Mouse (Mus musculus) adrenal gland, adult 2 months (tissue): ENCODE results near the gene Gemin6. TPM values are rescaled to one million over a fixed set of nuclear protein-coding genes. Genes with fewer than 3 reads are reported as not detected.
"Not testable (repeated sequence)": the region's sequence is repeated elsewhere in the genome, so short reads cannot be mapped to it uniquely, and the experiment has no call there.

Experiments used
- DNase-seq: peaks from one replicate; pipeline ENCODE4 v3.0.0; 2021
- long read RNA-seq: library from polyadenylated mRNA; stranded (forward); transcript quantifications from one replicate; pipeline ENCODE4 v2.0.0, GENCODE M21; 2021
- polyA plus RNA-seq: library from polyadenylated mRNA; depleted of rRNA; stranded (reverse); fragments of >200 nt; gene quantifications from 2 replicates; pipeline ENCODE4 v1.2.3, GENCODE M21; 2012; rRNA removed
- total RNA-seq, 2 experiments: library from RNA; stranded (reverse); gene quantifications; 2 replicates each; pipeline ENCODE4 v1.2.3; 2021

Gene Gemin6
- 1 to 10 TPM; 4.3 to 8.5 TPM for total RNA-seq
- polyA plus RNA-seq: 0.91 and 1.1 TPM in 2 replicates
- long read RNA-seq, partial matches to known transcripts: 2 of 6 reads
- long read RNA-seq, other reads (novel, unspliced or antisense): 2 of 6 reads

- peak; percentile 92 for DNase-seq
Measured at GRCm38 (mm10) chr17:80224326-80225116, at the start of gene Gemin6. Gemin6 (plus strand) TSS chr17:80224441.

GRCm38 (mm10) chr17:80174699-80175385 is 49.4 kb upstream of the Gemin6 start:
- no peak for DNase-seq

- no peak for DNase-seq
Measured at GRCm38 (mm10) chr17:80175386-80175739, 48.9 kb upstream of the Gemin6 start.

DNA sequence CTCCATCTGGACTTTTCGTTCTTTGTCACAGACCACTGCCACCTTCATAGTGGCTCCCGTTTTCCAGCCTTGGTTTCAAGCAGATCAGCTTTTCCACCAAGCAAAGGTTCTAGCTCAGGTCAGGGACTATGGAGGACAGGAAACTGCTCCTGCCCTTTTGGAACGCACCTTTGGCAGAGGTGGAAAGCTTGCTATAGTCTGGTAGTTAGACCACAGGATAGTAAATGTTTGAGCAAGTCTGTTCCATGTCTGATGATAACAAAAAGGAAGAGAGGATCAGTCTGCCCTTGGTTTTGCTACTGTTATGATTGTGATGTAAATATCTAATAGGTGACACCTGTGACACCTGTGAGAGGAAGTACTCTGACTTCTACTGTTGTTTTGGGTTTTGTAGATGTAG is 48.3 kb upstream of the Gemin6 start:
- no peak for DNase-seq

- not testable (repeated sequence) for DNase-seq
Measured at GRCm38 (mm10) chr17:80178846-80179245, 45.4 kb upstream of the Gemin6 start.

- DNase-seq: peak; percentile 69
Measured at GRCm38 (mm10) chr17:80179959-80180358, 44.3 kb upstream of the Gemin6 start.

GRCm38 (mm10) chr17:80180468-80180867 is 43.8 kb upstream of the Gemin6 start:
- DNase-seq: no peak

- DNase-seq: no peak
Measured at GRCm38 (mm10) chr17:80183615-80184014, 40.6 kb upstream of the Gemin6 start.

- no peak for DNase-seq
Measured at GRCm38 (mm10) chr17:80193075-80193474, 31.2 kb upstream of the Gemin6 start.

- no peak for DNase-seq
Measured at GRCm38 (mm10) chr17:80199160-80199778, 25.0 kb upstream of the Gemin6 start.

- no peak for DNase-seq
Measured at GRCm38 (mm10) chr17:80205657-80206056, 18.6 kb upstream of the Gemin6 start.

DNA sequence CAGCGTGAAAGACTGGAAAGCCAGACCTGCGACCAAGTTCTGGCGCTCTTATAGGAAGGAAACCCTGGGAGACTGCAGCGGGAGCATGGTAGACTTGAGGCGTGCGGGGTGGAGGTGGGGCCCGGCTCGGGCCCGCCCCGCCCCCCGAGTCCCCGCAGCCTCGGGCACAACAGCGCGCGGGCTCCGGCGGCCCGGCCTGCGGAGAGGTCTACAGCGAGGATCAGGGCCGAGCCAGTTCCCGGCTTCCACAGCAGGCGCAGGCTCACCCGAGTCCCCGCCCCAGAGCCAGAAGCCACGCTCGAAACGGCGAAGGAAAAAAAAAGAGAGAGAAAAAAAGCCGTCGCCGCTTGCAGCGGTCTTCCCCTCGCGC is 18.0 kb upstream of the Gemin6 start:
- peak; percentile 72 for DNase-seq

- DNase-seq: peak; percentile 98
Measured at GRCm38 (mm10) chr17:80206671-80207581, 17.3 kb upstream of the Gemin6 start, which contains the start of the genes Srsf7 and Ttc39d. Srsf7 (minus strand) TSS chr17:80207307. Ttc39d (plus strand) TSS chr17:80207460.

GRCm38 (mm10) chr17:80213998-80214397 is 10.2 kb upstream of the Gemin6 start:
- not testable (repeated sequence) for DNase-seq

DNA sequence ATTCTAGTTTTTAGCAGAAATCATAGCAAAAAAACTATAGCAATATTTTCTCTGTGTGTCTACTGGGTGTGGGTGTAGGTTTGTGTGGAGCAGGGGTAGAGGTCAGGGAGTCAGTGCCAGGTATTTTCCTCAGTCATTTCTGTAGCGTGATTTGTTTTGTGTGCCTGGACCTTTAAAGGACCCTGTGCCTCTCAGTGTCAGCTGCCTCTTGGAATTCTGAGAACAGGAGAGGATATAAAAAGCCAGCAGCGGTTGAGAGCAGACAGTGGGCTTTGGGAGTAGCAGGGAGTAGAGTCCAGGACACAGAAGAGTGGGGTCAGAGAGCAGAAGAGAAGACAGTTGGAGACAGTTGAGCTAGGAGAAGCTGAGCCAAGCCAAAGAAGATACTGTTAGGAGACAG is 4.1 kb upstream of the Gemin6 start:
- no peak for DNase-seq

GRCm38 (mm10) chr17:80221202-80221601 is 3.0 kb upstream of the Gemin6 start:
- no peak for DNase-seq

GRCm38 (mm10) chr17:80221890-80222628 is 2.2 kb upstream of the Gemin6 start:
- DNase-seq: peak; percentile 13

DNA sequence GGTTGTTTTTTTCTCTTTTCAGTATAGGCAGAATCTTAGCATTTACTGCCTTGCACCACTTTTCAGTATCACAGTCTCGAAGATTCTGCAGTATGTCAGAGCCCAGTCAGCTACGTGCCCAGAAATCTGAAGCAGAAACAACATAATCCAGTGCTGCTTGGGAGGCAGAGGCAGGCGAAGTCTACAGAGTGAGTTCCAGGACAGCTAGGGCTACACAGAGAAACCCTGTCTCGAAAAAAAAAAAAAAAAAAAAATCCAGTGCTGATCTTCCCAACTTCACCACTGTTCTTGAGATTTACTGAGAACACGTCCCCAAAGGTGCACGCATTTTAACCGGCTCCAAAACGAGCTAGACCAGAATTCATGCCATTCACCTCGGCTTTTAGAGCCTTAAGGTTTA is 412 bp upstream of the Gemin6 start:
- peak; percentile 10 for DNase-seq

- not testable (repeated sequence) for DNase-seq
Measured at GRCm38 (mm10) chr17:80225142-80225541, 901 bp downstream of the Gemin6 start.

- peak; percentile 53 for DNase-seq
Measured at GRCm38 (mm10) chr17:80229396-80229795, 5.2 kb downstream of the Gemin6 start.

GRCm38 (mm10) chr17:80233844-80234243 is 9.6 kb downstream of the Gemin6 start:
- no peak for DNase-seq
